Mouse (Mus musculus) olfactory bulb, adult 2 months (tissue): Measurements from ENCODE around the gene Polr2g. TPM values are rescaled to one million over a fixed set of nuclear protein-coding genes. Genes with fewer than 3 reads are reported as not detected.
"Not testable (repeated sequence)": the region's sequence is repeated elsewhere in the genome, so short reads cannot be mapped to it uniquely, and the experiment has no call there.

Source experiments
- H3K27ac ChIP-seq: fragments of 200-500 bp; 2 replicates; pipeline ENCODE4 v1.5.1; 2012; ENCODE audit warnings: low read depth, low read length; ENCODE audit not compliant: insufficient read depth
- H3K4me1 ChIP-seq: fragments of 200-500 bp; 2 replicates; pipeline ENCODE4 v1.6.1; 2012; ENCODE audit warnings: low read length; ENCODE audit not compliant: control insufficient read depth, insufficient read depth
- H3K4me3 ChIP-seq: fragments of 200-500 bp; 2 replicates; pipeline ENCODE4 v1.5.1; 2012; ENCODE audit warnings: mild to moderate bottlenecking, low read depth, low read length, moderate library complexity; ENCODE audit not compliant: insufficient read depth
- CTCF ChIP-seq: fragments of 200-500 bp; IDR thresholded peaks from 2 replicates; pipeline ENCODE4 v1.5.1; 2012; ENCODE audit warnings: low read depth, mild to moderate bottlenecking, low read length, moderate library complexity; ENCODE audit not compliant: insufficient read depth
- POLR2A ChIP-seq: fragments of 200-500 bp; IDR thresholded peaks from 2 replicates; pipeline ENCODE4 v1.6.1; 2012; ENCODE audit warnings: mild to moderate bottlenecking, low read depth, low read length, moderate library complexity; ENCODE audit not compliant: insufficient read depth
- WGBS: fragments of 180-500 bp; shearing (Covaris S2); methylation state at CpG from one replicate; pipeline ENCODE4 v1.1.7; 2018; 5-methylcytosine and 5-hydroxymethylcytosine counted together
- polyA plus RNA-seq: library from polyadenylated mRNA; stranded (reverse); fragments of >200 nt; gene quantifications from 2 replicates; pipeline ENCODE4 v1.2.4, GENCODE M21; 2012; ENCODE audit warnings: low replicate concordance; ENCODE audit not compliant: missing spikeins, insufficient read depth, insufficient read length

Polr2g gene
- polyA plus RNA-seq, 1 experiment, result not detected

GRCm38 (mm10) chr19:8837251-8837791 is 38.9 kb upstream of the Polr2g start, which contains the start of gene Bscl2:
TSS of gene Bscl2 (plus strand) at chr19:8837467.
- peak within 1 kb of the TSS; percentile 92 for H3K27ac ChIP-seq
- 1% methylated on average over 38 of the region's 38 CpGs for WGBS
- peak; percentile 53; the same call in 1 of the 2 replicates for TF ChIP-seq POLR2A
- TF ChIP-seq CTCF, result peak; percentile 63
- H3K4me1 ChIP-seq, result peaks cover 13% of the 10 kb centered on the region
- peak within 1 kb of the TSS; percentile 56 for H3K4me3 ChIP-seq

- H3K4me1 ChIP-seq, result peaks cover 13% of the 10 kb centered on the region
- not testable (repeated sequence) for H3K27ac ChIP-seq, H3K4me3 ChIP-seq
- WGBS, result 97% methylated on average over 10 of the region's 10 CpGs
Observed at GRCm38 (mm10) chr19:8836327-8836726, 38.0 kb upstream of the Polr2g start.

GRCm38 (mm10) chr19:8832971-8833370 is 34.6 kb upstream of the Polr2g start:
- Histone ChIP-seq H3K4me3 (no peak overlapping the region), H3K27ac (no peak overlapping the region), H3K4me1 (peaks cover 6% of the 10 kb centered on the region)
- TF ChIP-seq POLR2A, result no peak
- TF ChIP-seq CTCF, result no peak
- WGBS, result 51% methylated on average over 4 of the region's 4 CpGs

GRCm38 (mm10) chr19:8831262-8831661 is 32.9 kb upstream of the Polr2g start:
- peak overlapping the region; percentile 29; the same call in 1 of the 2 replicates for H3K27ac ChIP-seq
- no peak overlapping the region for H3K4me3 ChIP-seq
- 54% methylated on average over 11 of the region's 11 CpGs for WGBS
- H3K4me1 ChIP-seq, result peaks cover 6% of the 10 kb centered on the region
- no peak for TF ChIP-seq POLR2A
- TF ChIP-seq CTCF, result no peak

- TF ChIP-seq POLR2A, result no peak
- TF ChIP-seq CTCF, result no peak
- Histone ChIP-seq H3K4me3 (no peak overlapping the region), H3K4me1 (peaks cover 6% of the 10 kb centered on the region), H3K27ac (peak overlapping the region; percentile 66; the same call in 1 of the 2 replicates)
- 30% methylated on average over 8 of the region's 8 CpGs for WGBS
Observed at GRCm38 (mm10) chr19:8830664-8831063, 32.3 kb upstream of the Polr2g start.

- Histone ChIP-seq H3K4me1 (peaks cover 6% of the 10 kb centered on the region), H3K4me3 (no peak within 1 kb of the TSS), H3K27ac (no peak within 1 kb of the TSS)
- 73% methylated on average over 8 of the region's 8 CpGs for WGBS
- no peak for TF ChIP-seq POLR2A
Observed at GRCm38 (mm10) chr19:8829660-8830059, 31.3 kb upstream of the Polr2g start, which contains the start of gene AC129217.1. TSS of gene AC129217.1 (plus strand) at chr19:8829773.

- WGBS, result 22% methylated on average over 8 of the region's 8 CpGs
Observed at GRCm38 (mm10) chr19:8822696-8823095, 24.3 kb upstream of the Polr2g start.

GRCm38 (mm10) chr19:8821146-8821545 is 22.8 kb upstream of the Polr2g start:
- Histone ChIP-seq H3K27ac (no peak overlapping the region; the same call in 1 of the 2 replicates), H3K4me1 (peaks cover 2% of the 10 kb centered on the region; the same call in 1 of the 2 replicates), H3K4me3 (peak overlapping the region; percentile 84)
- TF ChIP-seq POLR2A (no peak), CTCF (no peak)
- under 1% methylated on average over 7 of the region's 7 CpGs for WGBS

More at GRCm38 (mm10) chr19:8822696-8823095, 24.3 kb upstream of the Polr2g start:
- Histone ChIP-seq H3K27ac (no peak overlapping the region), H3K4me3 (peak overlapping the region; percentile 31; the same call in 1 of the 2 replicates), H3K4me1 (peaks cover 1% of the 10 kb centered on the region; the same call in 1 of the 2 replicates)
- TF ChIP-seq CTCF (no peak), POLR2A (no peak)

- Histone ChIP-seq H3K4me3 (peak overlapping the region; percentile 84), H3K4me1 (peaks cover 2% of the 10 kb centered on the region; the same call in 1 of the 2 replicates), H3K27ac (peak overlapping the region; percentile 99)
- WGBS, result 1% methylated on average over 48 of the region's 48 CpGs
- TF ChIP-seq CTCF (no peak), POLR2A (no peak)
Observed at GRCm38 (mm10) chr19:8820424-8820956, 22.1 kb upstream of the Polr2g start.
